Mouse (Mus musculus): ENCODE results near the gene Psmd2.

Gene Psmd2

DNA sequence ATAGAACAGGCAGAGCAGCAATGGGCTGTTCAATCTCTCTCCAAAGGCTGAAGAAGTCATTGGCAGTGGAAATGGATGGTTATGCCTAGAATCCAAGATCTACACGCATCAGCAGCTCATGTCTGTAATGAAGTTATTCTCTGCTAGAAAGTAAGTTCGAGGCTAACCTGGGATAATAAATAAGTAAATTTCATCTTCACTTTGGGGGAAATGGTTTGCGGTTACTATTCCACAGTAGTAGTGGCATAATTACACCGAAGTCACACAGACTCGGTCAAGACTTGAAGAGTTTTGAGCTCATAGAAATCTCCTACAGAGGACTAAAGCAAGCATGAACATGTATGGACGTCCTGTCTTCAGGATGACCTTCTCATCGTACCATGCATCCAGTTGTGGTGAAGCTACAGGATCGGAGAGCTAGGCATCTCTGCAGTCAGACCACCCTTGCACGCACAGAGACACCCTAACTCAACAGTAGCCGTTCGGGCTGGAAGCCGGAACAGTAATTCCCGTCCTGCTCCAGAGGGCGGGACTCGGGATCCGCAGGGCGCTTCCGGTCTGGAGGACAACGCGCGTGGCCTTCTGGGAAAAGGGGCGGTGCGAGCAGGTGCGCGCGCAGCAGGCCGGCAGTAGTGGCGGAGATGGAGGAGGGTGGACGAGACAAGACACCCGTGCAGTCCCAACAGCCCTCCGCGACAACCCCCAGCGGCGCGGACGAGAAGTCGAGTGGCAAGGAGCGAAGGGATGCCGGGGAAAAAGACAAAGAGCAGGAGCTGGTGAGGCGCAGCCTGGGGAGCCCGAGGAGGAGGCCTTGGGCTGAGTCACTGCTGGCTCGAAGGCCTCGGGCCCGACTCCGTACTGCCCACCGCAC, at the start of gene Psmd2:
Psmd2 (plus strand) TSS at position 577 of the 871 bp plus-strand sequence.
- peak; percentile 95 for DNase-seq (ENCODE audit: low spot score)

DNA sequence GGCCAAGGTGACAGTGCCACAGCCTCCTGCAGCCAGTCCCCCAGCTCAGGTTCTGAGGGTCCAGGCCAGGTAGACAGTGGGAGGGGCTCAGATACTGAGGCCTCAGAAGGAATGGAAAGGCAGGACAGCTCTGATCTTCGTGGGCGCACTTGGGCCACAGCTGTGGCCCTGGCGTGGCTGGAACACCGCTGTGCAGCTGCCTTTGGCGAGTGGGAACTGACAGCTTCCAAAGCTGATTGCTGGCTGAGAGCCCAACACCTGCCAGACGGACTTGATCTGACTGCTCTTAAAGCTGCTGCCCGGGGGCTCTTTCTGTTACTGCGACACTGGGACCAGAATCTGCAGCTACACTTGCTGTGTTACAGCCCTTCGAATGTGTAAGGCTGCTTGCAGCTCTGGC, 46.7 kb upstream of the Psmd2 start:
- no peak for DNase-seq (ENCODE audit: low spot score)

DNA sequence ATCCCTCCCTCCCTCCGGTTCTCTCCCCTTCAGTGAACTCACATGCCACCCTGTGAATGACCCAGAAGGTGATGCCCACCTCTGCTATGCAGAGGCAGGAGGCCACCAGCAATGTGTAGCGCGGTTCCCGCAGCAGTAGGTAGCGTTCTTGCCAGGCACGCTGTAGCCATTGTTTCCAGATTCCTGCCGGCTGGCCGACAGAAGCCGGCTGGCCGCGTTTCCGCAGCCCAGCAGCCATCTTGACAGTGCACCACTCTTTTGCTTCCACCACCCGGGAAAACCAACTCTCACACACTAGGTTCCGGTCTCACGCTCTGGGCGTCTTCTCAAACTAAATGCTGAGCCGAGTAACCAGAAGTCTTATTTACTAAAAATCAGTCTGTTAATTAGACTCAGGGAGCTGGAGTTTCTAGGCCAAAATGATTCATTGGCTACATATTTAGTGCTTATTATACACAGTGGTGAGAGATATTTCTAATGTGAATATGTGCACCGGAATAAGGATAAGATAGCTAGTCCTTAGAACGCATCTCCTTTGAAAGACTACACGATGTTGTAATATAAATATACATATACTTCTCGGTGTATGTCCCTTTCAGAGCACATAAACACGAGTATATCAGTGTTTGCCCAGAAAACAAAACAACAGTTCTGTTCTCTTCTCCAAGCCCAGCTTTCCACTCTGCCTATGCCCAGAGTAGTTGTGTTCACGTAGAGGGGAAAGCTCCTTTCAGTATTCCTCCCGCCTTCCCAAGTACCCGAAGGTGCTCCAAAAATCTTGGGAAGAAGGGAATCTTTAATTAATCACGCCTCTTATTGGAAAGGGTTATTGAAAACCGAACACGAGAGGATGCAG, 40.7 kb upstream of the Psmd2 start:
- DNase-seq (ENCODE audit: low spot score), result peak; percentile 64

DNA sequence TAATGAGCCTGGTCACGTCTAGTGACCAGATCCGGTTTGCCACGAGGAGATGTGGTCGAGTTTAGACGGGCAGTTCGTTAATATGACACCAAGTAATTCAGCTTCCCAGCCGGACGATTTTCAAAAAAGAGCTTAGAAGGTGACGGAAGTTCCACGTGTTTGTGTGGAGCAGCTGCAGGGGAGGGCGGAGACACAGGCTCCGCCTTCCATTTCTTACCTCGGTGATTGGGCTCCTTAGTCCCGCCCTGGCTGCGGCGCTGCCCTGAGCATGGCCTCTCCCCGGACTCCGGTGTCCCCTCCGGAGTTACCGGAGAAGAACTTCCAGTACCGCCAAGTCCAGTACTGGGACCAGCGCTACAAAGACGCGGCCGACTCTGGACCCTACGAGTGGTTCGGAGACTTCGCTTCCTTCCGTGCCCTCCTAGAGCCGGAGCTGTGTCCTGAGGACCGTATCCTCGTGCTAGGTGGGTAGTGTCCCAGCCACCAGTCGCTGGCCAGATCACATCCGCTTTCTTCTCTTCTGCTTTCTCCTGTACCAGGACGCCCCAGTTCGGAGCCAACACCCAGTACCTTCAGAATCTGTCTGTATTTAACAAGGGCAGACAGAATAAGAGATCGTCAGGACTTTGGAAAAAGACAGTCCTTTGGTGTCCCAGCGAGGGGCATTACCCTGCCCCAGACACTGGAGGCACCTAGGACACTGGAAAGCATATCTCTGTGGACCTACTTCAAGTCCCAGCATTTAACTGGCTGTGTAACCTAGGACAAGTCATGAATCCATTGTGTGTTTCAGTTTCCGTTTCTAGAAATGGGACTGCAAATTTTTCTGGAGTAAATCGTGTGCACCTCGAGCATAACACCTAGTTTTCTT, 39.9 kb upstream of the Psmd2 start, which contains the start of the genes Eef1akmt4, Gm49333 and Alg3:
Eef1akmt4 (plus strand) TSS at position 237 of the 871 bp plus-strand sequence.
Gm49333 (plus strand) TSS at position 254 of the 871 bp plus-strand sequence.
Alg3 (minus strand) TSS at position 379 of the 871 bp plus-strand sequence.
- peak; percentile 76 for DNase-seq (ENCODE audit: low spot score)

DNA sequence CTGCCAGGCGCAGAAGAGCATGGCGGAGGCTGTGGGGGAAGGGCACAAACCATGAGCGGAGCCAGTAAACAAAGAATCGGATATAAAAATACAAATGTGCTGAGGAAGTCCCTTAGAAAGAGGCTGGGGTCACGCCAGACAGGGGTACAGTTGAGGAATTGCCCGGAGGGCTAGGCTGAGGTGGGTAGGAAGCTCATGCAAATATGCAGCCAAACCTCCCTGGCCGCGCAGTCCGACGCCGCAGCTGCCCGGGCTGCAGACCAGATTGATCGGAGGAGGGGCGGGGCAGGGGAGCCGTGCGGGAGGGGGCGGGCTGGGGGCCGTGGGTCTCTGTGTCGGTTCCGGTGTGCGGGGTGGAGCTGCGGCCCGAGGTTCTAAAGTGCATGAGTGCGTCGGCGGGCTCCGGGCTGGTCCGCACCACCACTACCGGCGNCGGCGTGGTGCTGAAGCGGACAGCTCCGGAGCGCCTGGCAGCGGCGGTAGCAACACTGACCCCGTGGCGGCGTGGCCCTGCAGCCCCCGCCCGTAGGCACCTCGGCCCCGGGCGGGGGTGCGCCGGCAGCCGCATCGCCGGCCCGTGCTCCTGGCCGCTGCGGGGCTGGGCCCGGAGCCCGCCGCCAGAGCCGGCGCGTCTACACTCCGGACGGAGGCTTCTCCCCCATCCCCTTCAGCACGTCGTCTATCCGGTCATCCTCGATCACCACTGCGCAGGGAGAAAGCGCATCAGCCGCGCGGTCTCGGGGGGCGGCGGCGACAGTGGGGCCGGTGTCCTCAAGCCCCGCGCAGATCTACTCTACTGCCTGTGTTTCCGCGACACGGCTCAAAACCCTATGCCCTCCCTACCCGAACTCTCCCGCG, 31.7 kb upstream of the Psmd2 start:
- no peak for DNase-seq (ENCODE audit: low spot score)

DNA sequence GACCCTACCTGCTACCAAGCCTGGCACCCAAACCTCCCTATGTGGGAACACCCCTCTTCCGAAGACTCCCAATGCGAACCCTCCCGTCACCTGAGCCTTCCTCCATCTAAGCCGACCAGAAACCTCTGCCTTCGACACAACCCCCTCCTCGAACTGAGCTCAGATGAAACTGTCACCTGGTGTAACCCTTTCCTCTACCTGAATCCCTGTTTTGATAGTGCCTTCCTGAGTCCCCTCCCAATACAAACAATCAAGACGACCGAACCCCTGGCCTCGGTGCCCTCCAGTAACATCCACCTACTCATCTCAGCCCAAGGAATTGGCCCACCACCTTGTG, 31.1 kb upstream of the Psmd2 start:
- DNase-seq (ENCODE audit: low spot score), result no peak

DNA sequence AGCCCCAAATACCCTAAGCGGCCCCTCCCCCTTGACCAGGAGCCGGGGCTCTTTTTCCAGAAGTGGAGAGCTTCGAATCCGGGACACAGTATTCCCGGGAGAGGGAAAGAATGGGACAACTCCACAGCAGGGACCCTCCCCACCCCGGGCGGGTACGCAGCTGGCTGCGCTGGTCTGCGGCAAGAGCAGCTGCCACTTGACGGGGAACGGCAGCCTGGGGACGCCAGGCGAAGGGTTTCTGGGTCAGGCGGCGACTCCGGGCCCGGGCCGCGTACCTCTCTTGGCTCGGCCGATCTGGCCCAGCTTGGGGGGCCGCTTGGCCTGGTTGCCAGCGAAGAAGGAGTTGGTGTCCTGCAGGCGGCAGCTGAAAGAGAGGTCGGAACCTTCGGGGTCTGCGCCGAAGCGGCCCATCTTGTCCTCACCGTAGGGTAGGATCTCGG, 30.7 kb upstream of the Psmd2 start:
- DNase-seq (ENCODE audit: low spot score), result no peak

DNA sequence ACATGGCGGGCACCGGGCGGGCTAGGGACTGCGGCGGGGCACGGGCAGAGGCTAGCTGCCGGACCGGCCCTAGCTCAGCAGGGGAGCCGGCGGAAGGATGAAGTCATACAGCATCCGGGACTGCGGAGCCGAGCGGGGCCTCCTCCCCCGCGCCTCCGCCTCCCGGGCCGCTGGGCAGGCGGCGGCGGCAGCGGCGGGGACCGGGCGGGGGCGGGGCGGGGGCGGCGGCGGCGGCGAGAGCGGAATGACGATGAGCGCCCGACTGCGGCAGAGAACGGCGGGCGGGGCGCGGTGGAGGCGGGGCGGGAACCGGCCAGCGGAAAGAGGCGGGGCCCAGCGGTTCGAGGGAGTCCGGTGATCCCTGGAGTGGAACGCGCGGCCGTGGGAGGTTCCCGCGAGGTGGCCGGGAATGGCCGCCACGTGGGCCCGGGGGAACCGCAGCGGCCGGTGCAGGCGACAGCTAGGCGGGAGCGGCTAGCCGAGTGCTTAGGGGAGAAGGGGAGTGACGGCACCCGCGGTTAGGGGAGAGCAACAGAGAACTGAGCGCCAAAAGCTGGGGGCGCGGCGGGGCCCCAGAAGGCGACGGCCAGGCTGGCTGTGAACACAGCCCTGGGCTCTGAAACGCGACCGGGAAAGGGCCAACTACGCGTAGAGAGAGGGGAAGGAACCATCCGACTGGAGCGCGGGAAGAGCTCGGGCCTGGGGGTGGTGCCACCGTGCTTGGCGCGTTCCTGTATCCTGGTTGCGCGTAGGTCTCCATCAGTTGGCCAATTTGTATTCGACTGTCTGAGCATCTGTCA, 30.1 kb upstream of the Psmd2 start, which contains the start of gene Camk2n2:
Camk2n2 (minus strand) TSS at position 97 of the 800 bp plus-strand sequence.
- DNase-seq (ENCODE audit: low spot score), result peak; percentile 55

DNA sequence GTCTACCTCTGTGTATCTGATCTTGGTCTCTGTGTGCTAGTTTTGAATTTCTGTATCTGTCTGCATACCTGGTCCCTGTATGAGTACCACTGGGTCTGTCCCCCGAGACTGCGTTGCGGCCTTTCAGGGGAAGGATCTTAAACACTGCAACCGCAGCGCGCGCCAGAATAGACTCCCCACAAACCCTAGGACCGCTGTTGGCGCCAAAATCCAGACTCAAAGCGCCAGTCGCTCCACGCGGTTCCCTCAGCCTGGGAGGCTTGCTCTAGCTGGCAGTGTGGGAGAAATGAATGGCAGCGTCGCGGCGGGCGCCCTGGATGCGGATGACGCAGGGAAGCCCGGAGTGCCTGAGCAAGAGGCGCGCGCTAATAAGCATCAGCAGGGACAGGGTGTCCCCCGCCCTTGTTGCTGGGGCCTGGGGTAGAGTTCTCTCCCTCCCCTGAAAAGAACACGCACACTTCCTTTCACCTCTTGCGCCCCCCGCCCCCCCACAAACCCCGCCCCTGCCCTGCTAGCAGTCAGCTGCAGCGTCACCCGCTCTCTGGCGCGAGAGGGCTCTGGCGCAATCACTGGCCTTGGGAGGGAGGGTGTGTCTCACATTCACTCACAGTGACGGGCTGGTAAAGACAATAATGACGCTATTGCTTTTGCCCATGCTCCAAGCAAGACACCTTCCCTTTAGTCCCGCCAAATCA, 29.3 kb upstream of the Psmd2 start:
- peak; percentile 11 for DNase-seq (ENCODE audit: low spot score)

DNA sequence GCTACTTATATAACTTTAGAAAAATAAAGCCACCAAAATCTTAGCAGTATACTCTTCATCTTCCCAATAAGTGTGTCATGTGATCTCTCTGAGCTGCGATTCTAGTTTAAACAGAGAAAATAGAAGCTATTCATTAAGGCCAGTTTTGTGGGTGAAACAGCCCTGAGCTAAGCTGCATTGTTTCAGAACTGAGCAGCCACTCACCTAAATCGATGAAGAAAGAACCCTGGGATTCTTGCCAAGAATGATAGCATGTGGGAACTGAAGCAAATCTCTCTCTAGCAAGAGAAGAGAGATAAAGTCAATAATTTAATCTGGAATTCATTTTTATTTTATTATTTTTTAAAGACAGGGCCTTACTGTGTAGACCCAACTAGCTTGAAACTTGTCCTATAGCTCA, 28.2 kb upstream of the Psmd2 start:
- DNase-seq (ENCODE audit: low spot score), result no peak

DNA sequence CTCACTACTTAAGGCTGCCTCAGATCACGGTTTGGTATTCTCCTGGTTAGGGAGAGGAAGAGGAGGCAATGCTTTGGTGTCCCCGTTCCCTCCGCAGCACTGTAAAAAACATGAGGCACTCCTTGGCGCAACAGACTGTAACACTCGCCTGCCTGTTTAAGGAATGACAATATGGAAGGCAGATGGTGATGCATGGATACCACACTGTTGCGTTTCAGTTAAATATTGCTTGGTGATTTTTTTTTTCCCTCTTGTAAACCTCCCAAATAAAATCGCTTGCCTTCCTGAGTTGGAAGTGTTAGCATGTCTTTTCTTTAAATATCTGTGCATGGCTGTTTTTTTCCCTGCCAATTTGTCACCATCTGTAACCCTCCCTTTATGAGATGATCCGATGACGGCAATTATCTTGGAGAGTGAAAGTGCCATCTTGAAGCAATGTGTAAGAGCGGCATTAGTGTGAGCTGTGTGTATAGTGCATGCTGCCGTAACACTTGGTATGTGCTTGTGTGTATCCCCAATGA, 22.5 kb upstream of the Psmd2 start:
- DNase-seq (ENCODE audit: low spot score), result no peak

DNA sequence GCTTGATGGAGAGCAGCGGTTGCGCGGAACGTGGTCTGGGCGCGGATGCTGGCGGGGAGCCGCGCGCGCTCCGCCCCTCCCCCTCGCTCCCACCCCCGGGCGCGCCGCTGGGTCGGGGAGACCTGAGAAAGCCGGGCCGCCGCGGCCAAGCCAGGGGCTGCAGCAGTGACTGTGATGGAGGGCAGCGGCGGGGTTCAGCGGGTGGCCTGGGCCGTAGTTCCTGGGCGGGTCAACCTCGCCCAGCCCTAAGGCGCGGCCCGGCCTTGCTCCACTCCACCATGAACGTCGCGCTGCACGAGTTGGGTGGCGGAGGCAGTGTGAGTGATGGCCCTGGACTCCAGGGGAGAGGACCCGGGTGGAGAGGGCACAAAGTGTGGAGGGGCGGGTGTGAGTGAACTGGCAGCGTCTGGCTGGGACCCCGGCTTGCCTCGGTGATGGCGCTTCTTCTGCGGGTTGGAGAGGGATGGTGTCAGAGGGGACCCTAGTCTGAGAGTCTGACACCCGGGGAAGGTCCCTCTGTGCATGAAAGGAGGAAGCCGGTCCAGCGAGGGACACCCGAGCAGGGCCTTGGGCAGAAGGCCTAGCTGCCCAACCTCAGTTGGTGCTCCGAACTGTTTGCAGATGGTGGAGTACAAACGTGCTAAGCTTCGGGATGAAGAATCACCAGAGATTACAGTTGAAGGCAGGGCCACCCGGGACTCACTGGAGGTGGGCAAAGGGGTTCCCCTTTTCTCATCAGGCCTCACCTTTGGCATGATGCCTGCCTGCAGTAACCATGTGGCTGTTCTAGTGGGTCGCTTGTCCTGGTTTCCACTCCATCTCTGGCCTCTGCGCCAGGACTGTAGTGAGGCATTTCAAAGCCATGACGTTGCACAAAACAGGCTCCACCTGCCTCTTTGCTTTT, 21.5 kb upstream of the Psmd2 start, which contains the start of gene Ece2:
Ece2 (plus strand) TSS at position 98 of the 904 bp plus-strand sequence.
- DNase-seq (ENCODE audit: low spot score), result no peak

DNA sequence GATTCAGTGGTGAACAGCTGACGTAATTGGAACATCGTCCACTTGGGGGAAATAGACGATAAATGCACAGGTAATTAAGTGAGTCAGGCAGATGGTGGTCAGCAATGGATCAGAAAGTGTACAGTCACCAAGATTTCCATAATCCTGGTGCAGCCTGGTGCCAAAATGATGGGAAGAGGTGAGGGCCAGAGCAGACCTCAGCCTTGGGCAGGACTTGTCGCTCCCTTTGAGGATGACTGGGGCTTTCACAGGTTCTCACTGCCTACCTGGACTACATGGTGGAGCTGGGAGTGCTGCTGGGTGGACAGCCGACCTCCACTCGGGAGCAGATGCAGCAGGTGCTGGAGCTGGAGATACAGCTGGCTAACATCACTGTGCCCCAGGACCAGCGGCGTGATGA, 14.0 kb upstream of the Psmd2 start:
- DNase-seq (ENCODE audit: low spot score), result no peak

DNA sequence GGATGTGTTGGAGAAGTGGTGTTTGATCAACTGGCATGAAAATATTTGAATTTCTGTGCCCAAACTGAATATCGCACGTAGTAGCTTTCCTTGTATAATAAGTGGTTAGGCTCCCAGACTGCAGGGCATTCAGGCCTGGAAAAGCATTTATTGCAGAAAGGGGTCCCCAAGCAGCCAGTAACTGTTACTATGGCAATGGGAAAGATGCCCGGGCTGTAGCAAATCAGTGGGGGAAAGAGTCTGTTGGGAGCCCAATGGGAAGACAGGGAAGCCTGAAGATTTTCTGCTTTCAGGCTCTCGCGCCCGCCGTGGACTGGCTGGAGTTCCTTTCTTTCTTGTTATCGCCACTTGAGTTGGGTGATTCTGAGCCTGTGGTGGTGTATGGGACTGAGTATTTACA, 13.1 kb upstream of the Psmd2 start:
- DNase-seq (ENCODE audit: low spot score), result no peak

DNA sequence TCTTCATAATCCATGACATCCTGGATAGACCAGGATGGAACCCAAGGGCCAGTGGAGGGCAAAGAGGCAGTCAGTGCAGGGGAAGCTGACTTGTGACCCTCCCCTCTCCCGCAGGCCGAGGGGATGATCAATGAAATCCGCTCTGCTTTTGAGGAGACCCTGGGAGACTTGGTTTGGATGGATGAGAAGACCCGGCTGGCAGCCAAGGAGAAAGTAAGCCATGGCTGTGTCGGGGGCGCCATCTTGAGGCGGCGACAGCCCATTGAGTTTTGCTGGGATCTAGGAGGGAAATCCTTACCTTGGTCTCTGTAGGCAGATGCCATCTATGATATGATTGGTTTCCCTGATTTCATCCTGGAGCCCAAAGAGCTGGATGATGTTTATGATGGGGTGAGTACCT, 9.3 kb upstream of the Psmd2 start:
- DNase-seq (ENCODE audit: low spot score), result peak; percentile 14

DNA sequence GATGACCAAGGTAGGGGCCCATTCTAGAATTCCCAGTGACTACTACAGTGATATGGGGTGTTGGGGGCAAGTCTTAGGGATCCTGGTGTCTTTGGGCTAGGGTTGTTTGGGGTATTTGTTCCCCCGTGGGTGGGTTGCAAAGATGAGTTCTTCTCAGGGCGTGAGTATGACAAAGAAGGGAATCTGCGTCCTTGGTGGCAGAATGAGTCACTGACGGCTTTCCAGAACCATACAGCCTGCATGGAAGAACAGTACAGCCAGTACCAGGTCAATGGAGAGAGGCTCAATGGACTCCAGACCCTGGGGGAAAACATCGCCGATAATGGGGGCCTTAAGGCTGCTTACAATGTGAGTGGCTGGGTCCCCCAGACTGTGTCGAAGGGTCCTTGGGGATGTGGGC, 7.5 kb upstream of the Psmd2 start:
- DNase-seq (ENCODE audit: low spot score), result no peak

DNA sequence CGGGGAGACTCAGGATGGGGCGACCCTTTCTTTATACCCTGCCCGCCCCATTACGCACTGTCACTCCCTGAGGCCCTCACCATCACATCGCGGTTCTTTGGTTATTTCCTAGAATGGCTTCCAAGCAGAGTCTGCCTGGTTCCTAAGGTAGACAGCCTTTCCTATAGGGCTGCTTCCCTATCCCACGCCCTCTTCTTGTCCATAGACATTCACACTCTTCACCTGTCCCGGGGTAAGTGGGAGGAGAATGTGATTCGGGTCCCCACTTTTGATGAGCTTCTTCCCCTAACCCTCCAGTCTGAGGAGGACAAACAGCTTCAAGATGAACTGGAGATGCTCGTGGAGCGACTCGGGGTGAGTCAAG, 477 bp downstream of the Psmd2 start:
- DNase-seq (ENCODE audit: low spot score), result no peak

DNA sequence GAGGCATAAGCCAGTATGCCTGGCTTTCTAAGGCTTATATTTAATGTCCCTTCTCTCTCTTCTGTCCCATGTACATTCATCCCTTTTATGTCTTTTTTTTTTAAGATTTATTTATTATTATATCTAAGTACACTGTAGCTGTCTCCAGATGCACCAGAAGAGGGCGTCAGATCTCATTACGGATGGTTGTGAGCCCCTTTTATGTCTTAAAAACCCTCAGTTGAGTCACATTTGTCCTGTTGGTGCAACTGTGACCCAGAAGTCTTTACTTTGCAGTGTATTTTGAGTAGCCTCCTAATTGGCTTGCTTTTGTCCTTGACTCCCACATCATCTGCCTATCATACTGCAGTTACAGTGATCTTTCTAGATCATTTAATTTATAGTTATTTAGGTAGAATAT, 1.9 kb downstream of the Psmd2 start:
- no peak for DNase-seq (ENCODE audit: low spot score)
